Mouse (Mus musculus): ENCODE results near the gene Kif17.

The Kif17 gene

DNA sequence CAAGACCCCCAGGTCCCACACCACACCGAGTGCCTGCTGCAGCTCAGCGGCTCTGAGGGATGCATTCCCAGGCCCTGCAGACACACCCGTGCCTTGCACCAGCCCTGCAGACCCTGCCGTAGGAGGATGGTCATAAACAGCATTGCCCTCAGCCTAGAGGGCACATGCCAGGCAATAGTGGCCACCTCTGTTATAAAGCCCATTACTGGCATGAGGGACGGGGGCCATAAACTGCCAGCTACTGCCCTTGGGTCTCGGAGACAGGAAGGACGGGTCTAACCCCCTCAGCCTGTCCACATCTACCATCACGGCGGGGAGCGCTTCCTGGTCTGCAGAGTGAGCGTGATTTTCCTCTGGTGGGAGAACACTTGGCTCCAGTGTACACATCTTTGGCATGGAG, 62.8 kb downstream of the Kif17 start:
- no peak for DNase-seq (ENCODE audit: low read depth, low spot score)

- DNase-seq (ENCODE audit: low read depth, low spot score) = no peak
Observed at GRCm38 (mm10) chr4:138313795-138314194, 63.6 kb downstream of the Kif17 start.

DNA sequence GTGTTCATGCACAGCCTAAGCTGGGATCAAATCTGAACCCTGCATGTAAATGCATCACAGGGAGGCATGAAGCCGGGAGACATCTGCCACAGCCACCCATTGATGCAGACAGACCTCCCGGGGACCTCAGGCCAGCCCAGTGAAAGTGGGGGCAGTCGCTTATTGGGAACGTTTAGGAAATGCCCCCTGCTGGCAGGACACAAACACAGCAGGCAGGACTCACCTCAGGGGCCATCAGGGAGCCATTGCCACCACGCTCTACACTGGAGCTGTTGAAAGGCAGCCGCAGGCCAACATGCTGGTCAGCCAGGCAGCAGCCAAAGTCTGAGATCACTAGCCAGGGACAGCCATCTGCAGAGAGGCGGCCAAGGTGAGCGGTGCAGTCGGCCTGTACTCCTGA, 65.5 kb downstream of the Kif17 start:
- DNase-seq (ENCODE audit: low read depth, low spot score) = peak; percentile 56

DNA sequence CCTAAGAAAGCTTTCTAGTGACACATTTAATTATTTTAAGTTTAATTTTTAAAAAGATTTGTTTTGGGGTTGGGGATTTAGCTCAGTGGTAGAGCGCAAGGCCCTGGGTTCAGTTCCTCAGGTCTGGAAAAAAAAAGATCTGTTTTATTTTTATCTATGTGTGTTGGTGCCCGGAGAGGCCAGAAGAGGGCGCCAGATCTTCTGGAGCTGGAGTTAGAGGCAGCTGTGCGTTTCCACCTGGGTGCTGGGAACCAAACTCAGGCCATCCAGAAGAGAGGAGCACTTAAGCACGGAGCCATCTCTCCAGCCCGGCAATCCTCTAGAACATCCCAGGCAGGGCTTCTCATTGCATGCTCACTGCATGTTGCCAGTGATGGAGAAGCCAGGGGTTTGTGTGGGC, 66.1 kb downstream of the Kif17 start:
- DNase-seq (ENCODE audit: low read depth, low spot score) = peak; percentile 45

GRCm38 (mm10) chr4:138318509-138319266, 68.5 kb downstream of the Kif17 start:
- DNase-seq (ENCODE audit: low read depth, low spot score) = peak; percentile 79

- peak; percentile 91 for DNase-seq (ENCODE audit: low read depth, low spot score)
Observed at GRCm38 (mm10) chr4:138319508-138319907, 69.3 kb downstream of the Kif17 start.

- no peak for DNase-seq (ENCODE audit: low read depth, low spot score)
Observed at GRCm38 (mm10) chr4:138320711-138321110, 70.5 kb downstream of the Kif17 start.

GRCm38 (mm10) chr4:138321488-138321887, 71.3 kb downstream of the Kif17 start:
- no peak for DNase-seq (ENCODE audit: low read depth, low spot score)

DNA sequence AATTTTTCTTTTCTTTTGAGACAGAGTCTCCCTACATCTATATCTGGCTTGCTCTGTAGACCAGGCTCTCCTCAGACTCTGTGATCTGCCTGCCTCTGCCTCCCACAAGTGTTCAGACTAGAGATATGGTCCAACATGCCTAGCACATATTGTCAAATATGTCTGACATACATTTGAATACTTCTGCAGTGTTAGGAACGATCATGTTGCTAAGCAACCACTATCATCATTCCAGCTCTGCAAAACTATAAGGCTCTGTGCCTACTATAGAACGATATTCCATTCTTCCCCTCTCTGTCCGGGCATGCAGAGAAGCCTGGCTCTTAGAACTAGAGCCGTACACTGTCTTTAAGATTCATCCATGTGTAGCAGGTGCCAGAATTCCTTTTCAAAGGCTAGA, 72.5 kb downstream of the Kif17 start:
- no peak for DNase-seq (ENCODE audit: low read depth, low spot score)

DNA sequence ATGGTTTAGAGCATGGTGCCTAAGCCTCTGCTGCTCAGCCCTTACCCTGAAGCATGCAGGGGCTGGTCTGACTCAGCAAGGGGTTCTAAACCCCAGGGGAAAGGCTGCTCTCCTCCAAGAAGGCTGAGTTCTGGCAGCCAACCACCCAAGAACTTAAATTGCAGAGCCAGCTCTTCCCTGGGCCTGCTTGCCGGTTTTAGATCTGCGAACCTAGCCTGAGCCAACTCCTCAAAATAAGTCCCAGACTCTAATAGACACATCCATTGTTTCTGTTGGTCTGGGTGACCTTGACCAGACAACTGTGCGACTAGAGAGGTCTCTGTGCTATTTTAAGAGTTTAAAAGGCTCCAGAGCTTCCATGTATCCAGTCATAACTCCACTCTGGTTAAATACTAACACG, 73.5 kb downstream of the Kif17 start:
- no peak for DNase-seq (ENCODE audit: low read depth, low spot score)

- no peak for DNase-seq (ENCODE audit: low read depth, low spot score)
Observed at GRCm38 (mm10) chr4:138324451-138324850, 74.2 kb downstream of the Kif17 start.

GRCm38 (mm10) chr4:138325466-138326076, 75.3 kb downstream of the Kif17 start:
- peak; percentile 94 for DNase-seq (ENCODE audit: low read depth, low spot score)

DNA sequence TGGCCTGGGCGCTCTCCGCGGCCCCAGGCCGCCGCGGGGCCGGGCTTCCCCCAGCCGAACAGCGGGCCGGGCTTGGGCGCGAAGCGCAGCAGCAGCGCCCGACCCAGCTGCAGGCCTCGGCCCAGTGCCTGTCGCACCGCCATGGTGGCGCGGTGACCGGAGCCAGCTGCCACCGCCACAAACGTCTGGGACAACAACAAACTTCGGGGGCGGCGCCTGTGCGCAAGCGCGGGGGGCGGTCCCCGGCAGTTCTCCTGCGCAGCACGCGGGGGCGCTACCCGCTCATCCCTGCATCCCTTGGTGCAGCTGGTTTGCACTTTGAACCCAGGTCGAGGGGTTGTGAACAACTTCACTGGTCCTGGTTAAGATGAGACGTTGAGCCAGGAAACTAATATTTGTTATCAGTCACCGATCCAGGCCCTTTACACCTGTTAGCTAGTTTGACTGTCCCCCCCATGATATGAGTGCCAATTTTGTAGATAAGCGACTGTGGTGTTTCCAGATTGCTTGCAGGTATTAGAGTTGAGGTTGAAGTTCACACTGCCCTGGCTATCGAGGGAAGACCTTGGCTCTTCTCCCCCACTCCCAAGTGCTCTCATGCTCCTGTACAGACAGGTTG, 76.0 kb downstream of the Kif17 start, which contains the start of gene Pink1:
TSS of gene Pink1 (minus strand) at position 231 of the 619 bp plus-strand sequence.
- peak; percentile 94 for DNase-seq (ENCODE audit: low read depth, low spot score)

- DNase-seq (ENCODE audit: low read depth, low spot score) = peak; percentile 70
Observed at GRCm38 (mm10) chr4:138327155-138327554, 76.9 kb downstream of the Kif17 start.

- peak; percentile 65 for DNase-seq (ENCODE audit: low read depth, low spot score)
Observed at GRCm38 (mm10) chr4:138327891-138328470, 77.7 kb downstream of the Kif17 start.

GRCm38 (mm10) chr4:138330264-138330671, 80.0 kb downstream of the Kif17 start:
- no peak for DNase-seq (ENCODE audit: low read depth, low spot score)

- no peak for DNase-seq (ENCODE audit: low read depth, low spot score)
Observed at GRCm38 (mm10) chr4:138331647-138332046, 81.4 kb downstream of the Kif17 start.

DNA sequence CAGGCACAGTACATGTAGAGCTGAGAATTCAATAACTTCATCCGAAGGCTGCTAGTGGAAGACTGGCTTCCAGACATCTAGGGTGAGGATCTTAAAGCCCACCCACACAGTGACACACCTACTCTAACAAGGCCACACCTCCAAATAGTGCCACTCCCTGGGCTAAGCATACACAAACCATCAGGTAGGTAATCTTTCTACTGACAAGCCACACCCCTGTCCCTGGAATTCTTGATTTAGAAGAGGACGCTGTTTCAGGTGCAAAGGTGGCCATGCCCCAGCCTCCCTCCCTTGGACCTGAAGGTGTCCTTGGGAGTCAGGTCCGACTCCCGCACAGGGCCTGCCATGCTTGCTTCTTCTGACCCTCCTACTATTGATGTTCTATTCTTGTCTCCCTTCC, 82.9 kb downstream of the Kif17 start:
- no peak for DNase-seq (ENCODE audit: low read depth, low spot score)

DNA sequence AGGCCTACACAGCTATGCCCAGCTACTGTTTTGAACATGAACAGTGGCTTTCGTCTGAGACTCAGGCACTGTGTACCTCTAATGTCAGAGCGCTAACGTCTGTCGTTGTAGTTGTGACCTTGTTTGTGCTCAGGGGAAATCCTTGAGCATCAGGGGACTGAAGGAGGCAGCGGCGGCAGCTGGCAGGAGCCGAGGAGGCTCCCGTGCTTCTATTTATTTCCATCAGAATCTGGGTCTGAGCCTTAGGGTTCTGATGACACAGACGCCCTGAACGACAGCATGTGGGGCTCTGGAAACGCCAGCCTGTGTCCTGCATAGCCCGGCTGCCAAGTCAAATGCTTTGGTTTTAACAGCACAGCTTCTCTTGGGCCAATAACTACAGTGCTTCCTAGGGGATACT, 84.8 kb downstream of the Kif17 start:
- no peak for DNase-seq (ENCODE audit: low read depth, low spot score)

DNA sequence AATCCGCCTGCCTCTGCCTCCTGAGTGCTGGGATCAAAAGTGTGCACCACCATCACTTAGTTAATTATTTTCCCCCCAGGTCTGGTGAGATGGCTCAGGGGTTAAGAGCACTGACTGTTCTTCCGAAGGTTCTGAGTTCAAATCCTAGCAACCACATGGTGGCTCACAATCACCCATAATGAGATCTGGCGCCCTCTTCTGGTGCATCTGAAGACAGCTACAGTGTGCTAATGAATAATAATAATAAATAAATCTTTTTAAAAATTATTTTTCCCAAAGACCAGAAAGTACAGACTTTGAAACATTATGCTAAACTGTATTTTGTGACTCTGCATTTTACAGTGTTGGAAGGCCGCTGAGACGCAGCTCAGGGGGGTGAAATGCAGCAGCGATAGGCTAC, 85.4 kb downstream of the Kif17 start:
- no peak for DNase-seq (ENCODE audit: low read depth, low spot score)

DNA sequence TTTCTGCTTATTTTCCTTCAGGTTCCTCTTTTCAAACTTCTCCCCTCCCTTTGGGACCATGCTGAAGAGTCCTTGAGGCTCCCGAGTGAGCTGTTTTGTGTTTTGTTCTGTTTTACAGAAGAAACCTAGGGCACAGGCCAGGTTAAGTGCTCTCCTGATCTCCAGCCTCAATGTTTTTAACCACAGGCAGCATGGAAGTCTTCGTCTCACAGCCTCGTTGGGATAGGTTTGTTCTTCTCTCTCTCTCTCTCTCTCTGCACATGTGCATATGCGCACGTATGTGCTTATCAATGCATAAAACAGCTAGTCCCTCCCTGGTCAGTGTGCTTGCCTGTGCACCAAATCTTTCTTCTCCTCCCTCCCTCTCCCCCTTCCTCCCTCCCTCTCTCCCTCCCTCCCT, 86.6 kb downstream of the Kif17 start:
- DNase-seq (ENCODE audit: low read depth, low spot score) = no peak

DNA sequence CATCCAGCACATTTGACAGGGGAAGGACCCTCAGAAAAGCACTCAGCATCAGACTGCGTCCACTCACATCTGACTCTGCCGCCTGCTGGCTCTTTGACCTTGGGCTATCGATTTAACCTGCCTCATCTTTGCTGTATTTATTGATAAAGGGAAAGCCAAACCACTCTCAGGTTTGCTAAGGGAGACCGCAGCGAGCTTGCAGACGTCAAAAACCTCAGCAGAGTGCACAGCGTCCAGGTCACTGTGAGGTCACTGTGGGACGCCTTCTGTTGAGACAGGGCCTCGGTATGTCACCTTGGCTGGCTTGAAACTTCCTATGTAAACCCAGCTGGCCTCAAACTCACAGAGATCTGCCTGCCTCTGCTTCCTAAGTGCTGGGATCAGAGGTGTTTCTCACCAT, 87.1 kb downstream of the Kif17 start:
- DNase-seq (ENCODE audit: low read depth, low spot score) = no peak
